Mouse (Mus musculus) lung, postnatal 36 days (tissue): ENCODE data around the gene Hist1h2bj.
"Not testable (repeated sequence)": the region's sequence is repeated elsewhere in the genome, so short reads cannot be mapped to it uniquely, and the experiment has no call there.

Experiments
- DNase-seq: peaks from one replicate; pipeline ENCODE4 v3.0.0; 2022; ENCODE audit warnings: mixed read lengths

Hist1h2bj gene

DNA sequence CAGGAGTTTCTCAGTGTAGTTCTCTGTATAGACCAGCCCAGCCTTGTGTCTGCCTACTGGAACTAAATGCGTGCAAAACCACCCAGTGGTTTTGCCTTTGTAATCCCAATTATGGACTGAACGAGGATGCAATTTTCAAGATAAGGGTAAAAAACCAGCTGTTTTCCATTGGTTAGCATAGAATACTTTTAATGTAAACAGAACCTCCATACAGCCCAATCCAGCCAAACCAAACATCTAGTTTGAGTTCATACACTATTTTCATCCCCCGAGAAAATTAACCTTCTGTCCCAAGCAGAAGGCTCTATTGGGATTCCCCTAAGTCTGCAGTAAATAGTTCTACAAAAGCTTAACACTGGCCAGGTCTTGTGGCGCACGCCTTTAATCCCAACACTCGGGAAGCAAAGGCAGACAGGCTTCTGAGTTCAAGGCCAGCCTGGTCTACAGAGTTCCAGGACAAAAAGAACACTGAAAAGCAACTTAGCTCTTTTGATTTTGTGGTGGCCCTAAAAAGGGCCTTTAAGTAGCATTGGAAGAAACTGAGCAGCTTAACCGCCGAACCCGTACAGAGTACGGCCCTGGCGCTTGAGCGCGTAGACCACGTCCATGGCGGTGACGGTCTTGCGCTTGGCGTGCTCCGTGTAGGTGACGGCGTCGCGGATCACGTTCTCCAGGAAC lies 2.4 kb upstream of the Hist1h2bj start:
- no peak for DNase-seq

- DNase-seq, result peak; percentile 97
Measured at GRCm38 (mm10) chr13:22041142-22041536, 1.9 kb upstream of the Hist1h2bj start, which contains the start of gene Hist1h4i. Gene Hist1h4i (minus strand): TSS chr13:22041362.

- DNase-seq, result no peak
Measured at GRCm38 (mm10) chr13:22041651-22042567, 1.1 kb upstream of the Hist1h2bj start.

DNA sequence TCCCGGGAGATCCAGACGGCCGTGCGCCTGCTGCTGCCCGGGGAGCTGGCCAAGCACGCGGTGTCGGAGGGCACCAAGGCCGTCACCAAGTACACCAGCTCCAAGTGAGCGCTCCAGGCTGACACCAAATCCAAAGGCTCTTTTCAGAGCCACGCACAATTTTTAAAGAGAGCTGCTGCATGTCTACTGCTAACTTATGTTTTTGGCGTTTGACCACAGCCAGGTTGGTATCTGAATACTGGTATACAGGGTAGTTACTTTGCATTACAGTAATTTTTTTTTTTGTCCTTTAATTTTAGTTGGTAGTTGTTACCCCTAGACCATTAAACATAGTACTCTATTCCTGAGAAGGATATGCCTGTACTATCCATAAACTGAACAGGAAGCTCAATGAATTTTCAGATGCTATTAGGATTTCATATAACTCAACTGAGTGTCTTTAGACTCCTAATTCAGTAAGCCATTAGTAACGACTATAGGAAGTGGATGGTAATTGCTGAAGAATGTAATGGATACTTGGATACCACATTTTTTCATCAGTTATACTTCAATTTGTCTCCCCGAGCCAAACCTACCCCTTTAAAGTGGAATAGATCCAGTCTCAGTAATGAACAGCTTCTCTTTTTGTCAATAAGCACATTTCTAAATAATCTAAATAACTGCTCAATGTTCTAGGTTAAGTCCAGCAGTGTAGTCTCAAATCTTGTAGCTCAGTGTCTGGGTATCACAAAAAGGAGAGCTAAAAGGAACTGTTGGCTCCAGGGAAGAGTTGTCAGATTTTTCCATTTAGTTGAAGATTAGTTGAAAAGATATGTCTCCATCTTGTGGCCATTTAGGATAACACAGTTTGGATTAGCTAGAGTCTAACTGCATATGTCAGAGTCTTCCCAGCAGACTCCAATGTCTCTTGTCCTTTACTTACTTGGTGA lies 753 bp downstream of the Hist1h2bj start:
- DNase-seq, result peak; percentile 71

DNA sequence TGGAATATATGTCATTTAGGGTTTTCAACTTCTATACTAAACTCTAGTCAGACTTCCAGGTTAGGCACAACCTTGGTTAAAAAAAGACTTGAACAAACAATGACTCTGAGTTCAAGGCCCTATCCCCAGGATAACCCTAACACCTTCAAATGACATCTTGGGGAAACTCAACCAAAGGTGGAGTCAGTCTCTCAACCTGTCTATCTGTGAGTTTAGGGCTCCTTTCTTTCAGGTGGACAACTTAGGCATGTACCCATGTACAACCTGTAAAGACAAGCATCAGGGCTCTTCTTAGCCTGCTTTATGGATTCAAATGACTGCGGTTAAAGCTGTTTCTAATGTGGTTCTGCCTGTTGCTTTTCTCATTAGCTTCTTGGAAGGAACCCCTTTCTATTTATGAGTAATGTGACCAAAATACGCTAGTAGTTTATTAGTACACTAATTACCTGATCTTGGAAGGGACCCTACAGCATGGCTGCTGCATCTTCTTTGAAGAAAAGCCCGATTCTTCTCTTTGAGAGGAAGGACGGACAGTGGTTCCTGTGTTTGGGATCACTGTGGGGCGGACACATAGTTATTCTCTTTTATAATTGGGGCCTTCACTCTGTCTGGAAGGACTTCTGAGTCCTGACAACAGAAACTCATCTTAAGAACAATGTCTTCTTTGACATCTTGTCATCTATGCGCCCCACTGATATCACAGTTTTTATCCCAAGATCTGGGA lies 1.6 kb downstream of the Hist1h2bj start:
- DNase-seq, result no peak

DNA sequence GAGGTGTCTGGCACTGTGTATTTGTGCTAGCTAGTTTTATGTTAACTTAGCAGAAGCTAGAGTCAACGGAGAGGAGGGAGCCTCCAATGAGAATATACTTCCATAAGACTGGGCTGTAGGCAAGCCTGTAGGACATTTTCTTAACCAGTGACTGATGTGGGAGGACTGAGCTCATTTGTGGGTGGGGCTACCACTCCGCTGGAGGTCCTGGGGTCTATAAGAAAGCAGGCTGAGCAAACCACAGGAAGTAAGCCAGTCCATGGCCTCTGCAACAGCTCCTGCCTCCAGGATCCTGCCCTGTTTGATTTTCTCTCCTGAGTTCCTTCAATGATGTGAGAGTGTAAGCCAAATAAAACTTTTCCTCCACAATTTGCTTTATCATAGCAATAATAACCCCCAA lies 2.3 kb downstream of the Hist1h2bj start:
- DNase-seq, result no peak

- DNase-seq, result no peak
Measured at GRCm38 (mm10) chr13:22049041-22049440, 6.0 kb downstream of the Hist1h2bj start.

DNA sequence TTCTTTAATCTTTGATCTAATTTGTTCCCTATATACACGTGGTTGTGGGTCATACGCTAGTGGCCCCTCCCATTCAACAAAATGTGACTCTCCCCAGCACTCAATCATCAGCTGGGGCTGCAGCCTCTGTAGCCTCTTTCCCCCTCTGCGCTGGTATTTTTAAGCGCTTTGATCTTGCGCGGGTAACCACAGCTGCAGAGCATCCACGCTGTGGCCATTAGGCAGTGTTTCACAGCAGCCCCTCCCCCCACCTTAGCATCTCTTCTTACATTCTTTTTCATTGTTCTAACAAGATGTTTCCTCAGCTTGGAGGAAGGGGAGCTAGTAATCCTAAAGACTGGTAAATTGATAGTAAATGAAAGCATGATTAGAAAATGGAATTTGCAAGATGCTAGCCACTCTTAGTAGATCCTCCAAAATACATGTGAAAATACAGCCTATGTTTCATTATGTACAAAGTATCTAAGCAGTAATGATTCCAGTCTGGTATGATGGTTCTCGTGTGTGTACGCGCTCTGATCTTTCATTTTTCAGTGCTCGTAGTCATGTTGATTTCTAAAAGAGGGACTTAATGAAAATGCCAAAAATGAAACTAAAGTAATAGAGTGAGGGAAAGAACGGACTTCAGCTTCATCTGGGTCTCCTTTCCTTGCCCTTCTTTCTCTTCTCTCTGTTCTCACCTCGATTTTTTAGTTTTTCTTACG lies 6.9 kb downstream of the Hist1h2bj start:
- peak; percentile 27 for DNase-seq

GRCm38 (mm10) chr13:22050591-22051522 lies 7.8 kb downstream of the Hist1h2bj start:
- peak; percentile 94 for DNase-seq

DNA sequence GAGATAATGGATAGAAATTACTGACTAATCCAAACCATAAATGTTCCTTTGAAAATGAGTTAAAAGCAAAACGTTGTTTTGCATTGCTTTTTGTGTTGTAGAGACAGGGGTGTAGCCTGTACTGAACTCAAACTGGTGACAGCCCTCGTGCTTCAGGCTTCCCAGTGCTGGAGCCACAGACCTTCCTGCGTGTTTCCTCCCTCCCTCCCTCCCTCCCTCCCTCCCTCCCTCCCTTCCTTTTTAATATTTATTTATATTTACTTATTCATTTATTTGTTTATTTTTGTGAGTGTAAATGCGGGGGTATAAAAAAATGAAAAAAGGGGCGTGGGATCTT lies 8.5 kb downstream of the Hist1h2bj start:
- no peak for DNase-seq

- DNase-seq, result no peak
Measured at GRCm38 (mm10) chr13:22053754-22054153, 10.7 kb downstream of the Hist1h2bj start.

- no peak for DNase-seq
Measured at GRCm38 (mm10) chr13:22061422-22061821, 18.4 kb downstream of the Hist1h2bj start.

DNA sequence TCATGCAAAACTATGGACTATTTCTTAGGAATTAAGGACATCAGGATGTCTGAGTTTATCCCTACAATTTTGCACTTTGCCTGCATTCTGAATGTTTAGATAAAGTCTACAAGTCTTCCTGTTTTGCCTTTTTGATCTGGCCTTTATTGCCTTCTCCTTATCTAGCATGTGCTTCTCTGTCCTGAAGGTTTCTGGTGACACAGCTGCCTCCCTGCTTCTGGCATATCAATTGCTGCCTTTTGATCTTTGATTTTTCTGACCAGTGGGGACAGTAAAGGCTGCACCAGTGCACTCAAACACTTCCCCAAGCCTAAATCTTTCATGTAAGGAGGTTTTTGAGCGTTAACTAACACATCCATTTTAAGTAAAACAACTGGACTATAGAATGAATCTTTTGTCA lies 20.5 kb downstream of the Hist1h2bj start:
- no peak for DNase-seq

- not testable (repeated sequence) for DNase-seq
Measured at GRCm38 (mm10) chr13:22084140-22084539, 41.1 kb downstream of the Hist1h2bj start, which contains the start of gene Vmn1r188. Gene Vmn1r188 (plus strand): TSS chr13:22084440.
